Mouse (Mus musculus): ENCODE measurements around the gene Rgs6. TPM values are rescaled to one million over a fixed set of nuclear protein-coding genes. Genes with fewer than 3 reads are reported as not detected.
A peak's percentile ranks its signal among the peaks of the same experiment; 100 is the strongest.

The Rgs6 gene
- not detected in 2 replicates for total RNA-seq (2015)
- total RNA-seq (2017) = not detected in 2 replicates

DNA sequence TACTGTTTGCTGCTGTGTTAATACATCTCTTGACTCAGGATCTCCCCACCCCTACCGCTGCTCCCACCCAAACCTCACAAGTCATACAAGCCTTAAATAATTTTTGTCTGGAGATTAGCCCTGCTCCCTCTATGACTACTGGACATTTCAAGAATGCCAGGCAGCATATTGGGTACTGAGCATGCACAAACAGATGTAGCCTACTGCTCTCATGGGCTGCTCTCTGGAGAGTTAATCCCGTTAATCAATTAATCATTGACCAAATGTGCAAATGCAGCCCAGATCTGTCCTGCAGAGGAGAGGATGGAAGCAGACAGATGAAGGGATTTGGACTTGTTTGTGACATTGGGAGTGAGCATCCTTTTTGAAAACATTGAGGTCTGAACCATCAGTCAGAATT lies at the start of gene Rgs6:
Gene Rgs6, plus strand, starts transcription at position 276 of the 400 bp plus-strand sequence.
- no peak for ATAC-seq (replicated peaks; ENCODE audit: poor library complexity)

DNA sequence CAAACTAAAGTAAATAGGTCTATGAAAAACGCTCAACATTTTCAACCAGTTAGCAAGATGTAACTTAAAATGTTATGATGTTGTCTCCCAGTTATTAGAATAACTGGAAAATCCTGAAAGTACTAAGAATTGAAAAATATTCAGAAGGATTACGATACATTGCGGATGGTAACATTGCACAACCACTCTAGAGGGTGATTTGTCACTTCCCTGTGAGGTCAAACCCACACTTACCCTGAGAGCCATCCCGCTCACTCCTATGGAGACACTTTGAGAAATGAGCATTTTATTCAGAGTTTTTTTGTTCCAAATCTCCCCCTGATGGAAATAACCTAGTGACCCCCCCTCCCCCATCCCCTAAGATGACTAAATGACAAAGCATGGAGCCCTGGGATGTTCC lies 41.0 kb upstream of the Rgs6 start:
- peak; percentile 57; the same call in 1 of the 2 replicates for ATAC-seq (replicated peaks; ENCODE audit: poor library complexity)

DNA sequence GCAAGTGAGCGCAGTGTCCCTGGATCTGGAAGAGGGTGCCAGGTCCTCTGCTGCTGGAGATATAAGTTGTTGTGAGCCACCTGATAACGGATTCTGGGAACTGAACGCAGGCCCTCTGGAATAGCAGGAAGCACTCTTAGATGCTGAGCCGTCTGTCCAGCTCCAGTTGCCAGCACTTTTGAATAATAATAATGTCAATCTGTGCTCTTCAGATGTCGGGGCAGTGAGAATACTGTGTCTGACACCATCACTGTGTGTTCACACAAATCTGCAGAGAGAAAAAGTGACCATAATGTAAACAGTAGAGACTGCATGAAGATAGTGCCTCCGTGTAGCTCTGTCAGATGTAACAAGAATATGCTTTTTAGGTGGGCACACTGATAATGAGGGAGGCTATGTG lies 38.9 kb upstream of the Rgs6 start:
- ATAC-seq (replicated peaks; ENCODE audit: poor library complexity) = no peak

DNA sequence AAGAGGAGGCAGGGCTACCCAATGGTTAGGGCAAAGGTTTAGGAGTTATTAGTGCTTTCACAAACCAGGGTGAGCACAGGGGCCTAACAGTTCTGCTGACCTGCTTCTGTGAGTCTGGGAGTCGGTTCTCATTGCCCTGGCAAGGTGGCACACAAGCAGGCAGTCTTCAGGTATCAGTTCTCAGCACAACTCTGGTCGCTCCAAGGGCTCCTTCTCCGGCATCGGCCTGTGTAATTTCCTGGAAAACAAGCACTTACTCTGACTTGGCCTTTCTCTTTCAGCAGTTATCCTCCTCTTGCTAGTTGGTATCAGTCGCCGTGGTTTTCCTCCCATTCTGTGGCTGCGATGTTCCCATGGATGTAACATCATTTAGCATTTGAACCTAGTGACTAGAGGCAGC lies 38.0 kb upstream of the Rgs6 start:
- no peak for ATAC-seq (replicated peaks; ENCODE audit: poor library complexity)

DNA sequence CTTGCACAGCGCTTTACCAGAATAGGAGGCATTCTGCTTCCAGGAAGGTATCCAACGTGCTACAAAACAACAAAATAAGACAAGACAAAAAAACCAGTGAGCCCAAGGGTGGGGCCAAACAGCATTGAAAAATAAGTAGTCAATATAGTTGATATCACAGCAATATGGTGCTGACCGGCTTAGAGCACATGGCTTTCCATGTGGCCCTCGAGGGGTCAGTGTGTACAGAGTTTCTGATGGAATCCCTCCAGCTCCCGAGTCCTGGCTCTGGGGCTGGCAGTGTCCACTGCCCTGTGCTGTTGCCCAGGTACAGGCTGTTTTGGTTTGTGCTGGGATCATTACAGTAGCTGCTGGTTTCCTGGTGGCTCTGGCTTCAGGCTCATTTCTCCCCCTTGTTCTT lies 35.7 kb upstream of the Rgs6 start:
- no peak for ATAC-seq (replicated peaks; ENCODE audit: poor library complexity)

DNA sequence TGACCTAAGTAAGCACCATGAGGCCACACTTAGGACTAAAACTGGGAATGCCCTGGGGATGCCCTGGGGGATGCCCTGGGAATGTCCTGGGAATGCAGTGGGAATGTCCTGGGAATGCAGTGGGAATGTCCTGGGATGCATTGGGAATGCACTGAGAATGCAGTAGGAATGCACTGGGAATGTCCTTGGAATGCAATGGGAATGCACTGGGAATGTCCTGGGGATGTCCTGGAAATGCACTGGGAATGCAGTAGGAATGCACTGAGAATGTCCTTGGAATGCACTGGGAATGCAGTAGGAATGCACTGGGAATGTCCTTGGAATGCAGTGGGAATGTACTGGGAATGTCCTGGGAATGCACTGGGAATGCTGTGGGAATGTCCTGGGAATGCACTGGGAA lies 25.2 kb upstream of the Rgs6 start:
- ATAC-seq (replicated peaks; ENCODE audit: poor library complexity) = no peak

DNA sequence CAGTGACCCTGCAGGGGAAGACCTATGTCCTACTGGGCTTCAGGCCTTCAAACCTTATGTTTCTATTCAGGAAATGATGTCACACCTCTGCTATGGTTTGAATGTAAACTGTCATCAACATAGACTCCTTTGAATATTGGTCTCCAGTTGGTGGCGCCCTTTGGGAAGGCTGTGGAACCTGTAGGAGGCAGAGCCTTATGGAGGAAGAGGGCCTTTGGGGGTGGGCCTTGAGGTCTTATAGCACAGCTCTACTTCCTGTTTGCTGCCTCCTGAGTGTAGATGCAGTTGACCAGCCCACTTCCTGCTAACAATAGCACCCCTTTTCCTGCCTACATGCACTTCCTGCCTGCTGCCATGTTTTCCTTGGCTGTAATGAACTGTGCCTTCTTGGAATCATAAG lies 19.7 kb upstream of the Rgs6 start:
- peak; percentile 29; the same call in 1 of the 2 replicates for ATAC-seq (replicated peaks; ENCODE audit: poor library complexity)

DNA sequence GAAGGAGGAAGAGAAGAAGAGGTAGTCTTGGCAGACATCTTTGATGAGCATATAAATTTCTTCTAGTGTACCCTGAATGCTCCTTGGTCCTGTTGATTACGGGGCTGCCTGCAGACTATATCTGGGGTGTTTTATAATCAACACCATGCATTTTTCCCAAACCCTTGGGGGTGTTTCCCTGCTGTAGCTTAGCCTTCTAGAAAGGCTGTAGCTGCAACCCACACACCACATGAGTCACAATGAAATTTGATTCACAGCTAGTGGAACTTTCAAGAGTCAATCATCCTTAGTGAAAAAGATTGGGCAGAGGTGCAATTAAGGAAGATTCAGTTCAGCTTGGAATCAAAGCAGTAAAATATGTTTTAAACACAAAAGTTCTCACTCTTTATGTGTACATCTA lies 15.4 kb upstream of the Rgs6 start:
- no peak for ATAC-seq (replicated peaks; ENCODE audit: poor library complexity)

DNA sequence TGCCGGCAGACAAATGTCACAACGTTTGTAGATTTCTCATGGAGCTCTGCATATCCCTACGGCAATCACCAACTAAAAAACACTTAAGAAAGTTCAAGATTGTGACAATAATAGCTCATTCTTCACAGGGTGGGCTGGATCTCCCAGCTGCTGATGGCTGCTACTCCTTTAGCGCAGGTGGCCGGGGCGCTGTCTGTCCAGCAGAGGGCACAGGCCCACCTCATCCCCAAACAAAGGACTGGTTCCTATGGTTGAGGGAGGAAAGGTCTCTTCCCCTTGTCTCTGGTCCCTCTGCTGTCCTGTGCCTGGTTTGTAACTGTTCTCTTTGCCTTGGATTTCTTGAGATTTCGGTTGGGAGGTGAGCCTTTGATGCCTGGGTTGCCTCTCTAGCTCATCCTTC lies 1.5 kb upstream of the Rgs6 start:
- no peak for ATAC-seq (replicated peaks; ENCODE audit: poor library complexity)

DNA sequence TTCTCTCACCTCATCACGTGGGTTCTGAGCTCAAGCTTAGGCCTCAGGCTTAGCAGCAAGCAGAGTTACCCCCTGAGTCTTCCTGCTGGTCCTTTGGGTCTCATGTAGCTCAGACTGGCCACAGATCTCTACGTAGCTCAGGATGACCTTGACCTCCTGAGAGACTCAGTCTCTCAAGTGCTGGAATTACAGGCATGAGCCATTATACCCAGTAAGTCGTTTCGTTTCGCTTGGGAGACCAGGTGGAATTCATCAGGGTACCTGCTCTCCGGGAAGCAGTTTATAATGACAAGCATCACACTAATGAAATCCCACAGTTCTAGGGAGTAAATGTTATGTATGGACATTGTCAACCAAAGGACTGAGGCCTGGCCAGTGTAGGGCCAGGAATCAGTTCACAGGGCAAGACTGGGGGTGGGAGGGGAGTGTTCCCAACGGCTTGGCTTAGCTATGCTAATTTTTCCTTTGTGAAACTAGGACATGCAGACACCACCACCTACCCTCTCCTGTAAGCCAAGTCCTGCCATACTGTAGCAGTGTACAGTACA lies 670 bp upstream of the Rgs6 start:
- no peak for ATAC-seq (replicated peaks; ENCODE audit: poor library complexity)

DNA sequence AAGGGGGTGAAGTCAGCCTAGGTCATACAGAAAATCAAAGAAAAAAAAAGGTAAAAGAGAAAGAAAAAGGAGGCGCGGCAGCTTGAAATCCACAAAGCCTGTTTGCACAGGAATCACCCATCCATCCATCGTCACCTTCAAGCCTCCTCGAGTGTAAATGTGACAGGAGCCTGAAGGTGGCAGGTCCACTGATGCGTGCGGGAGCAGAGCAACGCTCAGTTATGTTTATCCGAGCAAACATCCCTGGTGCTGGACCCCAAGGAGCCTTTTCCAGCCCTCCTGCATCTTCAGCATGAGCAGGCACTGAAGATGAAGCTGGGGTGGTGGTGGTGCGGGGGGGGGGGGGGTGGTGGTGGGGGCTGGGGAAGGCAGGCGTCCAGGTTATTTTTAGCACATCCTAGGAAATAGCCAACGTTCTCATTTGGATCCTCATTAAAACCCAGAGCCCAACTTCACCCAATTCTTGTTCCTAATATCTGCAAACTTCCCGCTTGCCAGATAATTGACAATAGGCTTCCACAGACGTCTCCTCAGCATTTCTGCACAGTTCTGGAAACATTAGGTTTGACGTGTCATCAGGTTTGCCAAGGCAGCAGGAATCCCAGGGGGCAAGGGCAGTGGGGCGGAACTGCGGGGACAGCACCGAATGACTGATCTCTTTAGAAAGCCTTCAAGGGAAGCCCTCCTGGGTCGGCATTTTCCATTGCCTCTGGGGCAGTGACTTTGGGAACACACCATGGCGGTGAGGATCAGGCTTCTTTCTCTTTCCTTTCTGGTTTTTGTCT lies 946 bp downstream of the Rgs6 start:
- ATAC-seq (replicated peaks; ENCODE audit: poor library complexity) = no peak

DNA sequence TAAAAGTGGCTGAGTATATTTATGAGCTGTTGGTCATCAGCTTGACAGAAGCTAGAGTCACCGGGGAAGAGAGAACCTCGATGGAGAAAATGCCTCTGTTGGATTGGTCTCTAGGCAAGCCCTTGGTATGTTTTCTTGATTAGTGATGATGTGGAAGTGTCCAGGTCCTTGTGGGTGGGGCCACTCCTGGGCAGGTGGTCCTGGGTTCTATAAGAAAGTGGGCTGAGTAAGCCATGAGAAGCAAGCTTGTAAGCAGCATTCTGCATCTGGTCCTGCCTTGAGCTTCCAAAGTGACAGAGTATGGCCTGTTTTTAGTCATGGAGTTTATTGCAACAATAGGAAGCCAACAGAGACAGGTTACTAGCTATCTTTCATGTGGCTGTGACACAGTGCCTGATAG lies 10.9 kb downstream of the Rgs6 start:
- no peak for ATAC-seq (replicated peaks; ENCODE audit: poor library complexity)

DNA sequence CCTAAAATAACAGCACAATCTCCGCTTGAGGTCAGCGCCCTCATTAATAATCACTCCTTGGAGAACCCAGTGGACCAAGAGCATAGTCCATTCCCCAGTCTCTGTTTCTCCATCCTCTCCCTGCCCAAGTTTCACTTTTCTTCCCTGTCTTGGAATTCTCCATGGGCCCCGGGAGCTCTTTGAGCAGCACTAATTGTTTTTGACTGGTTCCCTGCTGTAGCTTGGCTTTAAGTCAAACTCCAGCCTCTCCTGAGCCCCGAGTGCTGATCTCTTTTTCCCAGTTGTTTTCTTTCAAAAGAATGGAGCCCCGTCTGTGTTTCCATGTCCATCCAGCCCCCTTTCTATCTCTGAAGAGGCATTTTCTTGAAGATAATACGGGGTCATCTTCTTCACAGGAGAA lies 12.3 kb downstream of the Rgs6 start:
- no peak for ATAC-seq (replicated peaks; ENCODE audit: poor library complexity)

DNA sequence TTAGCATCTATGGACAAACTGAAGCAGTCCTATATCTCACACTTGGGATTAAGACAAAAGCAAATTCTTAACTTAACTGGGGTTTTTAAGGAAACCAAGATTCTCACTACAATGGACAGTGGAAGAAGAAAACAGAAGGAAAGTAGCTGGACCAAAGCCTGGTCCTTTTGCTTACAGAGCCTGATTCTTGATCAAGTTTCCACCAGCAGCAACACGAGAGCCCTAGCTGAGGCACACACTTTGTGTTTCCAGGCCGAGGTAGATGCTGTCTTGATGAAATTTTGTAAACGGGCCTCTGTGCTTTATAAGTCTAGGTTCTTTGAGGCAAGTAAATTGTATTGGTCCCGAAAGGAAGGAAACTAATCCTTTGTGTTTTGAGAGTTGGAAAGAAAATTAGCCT lies 14.7 kb downstream of the Rgs6 start:
- no peak for ATAC-seq (replicated peaks; ENCODE audit: poor library complexity)

DNA sequence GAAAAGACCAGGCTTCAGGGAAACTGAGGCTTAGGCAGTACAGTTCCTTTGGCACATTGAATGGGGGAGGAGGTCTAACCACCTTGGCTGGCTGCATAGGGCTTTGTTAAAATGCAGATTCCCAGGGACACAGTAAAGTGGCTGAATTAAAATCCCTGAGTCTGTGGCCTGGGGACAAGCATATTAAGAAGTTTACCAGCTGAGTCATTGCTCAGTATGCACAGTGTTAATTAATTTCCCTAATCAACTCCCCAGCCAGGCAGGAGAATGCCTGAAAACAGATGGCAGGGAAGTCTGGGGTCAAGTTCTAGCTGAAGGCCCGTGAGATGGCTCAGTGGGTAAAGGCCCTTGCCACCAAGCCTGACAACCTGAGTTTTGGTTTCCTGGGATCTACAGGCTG lies 15.2 kb downstream of the Rgs6 start:
- no peak for ATAC-seq (replicated peaks; ENCODE audit: poor library complexity)

DNA sequence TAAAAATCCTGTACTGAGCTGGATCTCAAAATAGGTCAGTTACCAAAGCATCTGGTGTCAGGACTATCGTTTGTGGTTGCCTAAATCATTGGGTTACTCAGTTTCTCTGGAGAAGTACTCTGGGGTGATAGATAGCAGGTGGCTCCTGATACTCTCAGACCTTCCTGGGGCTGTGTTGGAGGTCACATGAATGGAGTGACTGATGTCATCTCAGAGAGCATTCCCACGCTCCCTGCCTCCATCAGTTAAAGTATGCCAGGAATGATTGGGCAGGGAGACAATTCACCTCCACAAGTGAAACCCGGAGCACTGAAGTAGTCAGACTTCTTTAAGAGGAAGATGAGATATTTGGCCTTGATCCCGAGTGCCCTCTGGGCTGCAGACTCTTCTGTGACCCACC lies 15.9 kb downstream of the Rgs6 start:
- ATAC-seq (replicated peaks; ENCODE audit: poor library complexity) = no peak

DNA sequence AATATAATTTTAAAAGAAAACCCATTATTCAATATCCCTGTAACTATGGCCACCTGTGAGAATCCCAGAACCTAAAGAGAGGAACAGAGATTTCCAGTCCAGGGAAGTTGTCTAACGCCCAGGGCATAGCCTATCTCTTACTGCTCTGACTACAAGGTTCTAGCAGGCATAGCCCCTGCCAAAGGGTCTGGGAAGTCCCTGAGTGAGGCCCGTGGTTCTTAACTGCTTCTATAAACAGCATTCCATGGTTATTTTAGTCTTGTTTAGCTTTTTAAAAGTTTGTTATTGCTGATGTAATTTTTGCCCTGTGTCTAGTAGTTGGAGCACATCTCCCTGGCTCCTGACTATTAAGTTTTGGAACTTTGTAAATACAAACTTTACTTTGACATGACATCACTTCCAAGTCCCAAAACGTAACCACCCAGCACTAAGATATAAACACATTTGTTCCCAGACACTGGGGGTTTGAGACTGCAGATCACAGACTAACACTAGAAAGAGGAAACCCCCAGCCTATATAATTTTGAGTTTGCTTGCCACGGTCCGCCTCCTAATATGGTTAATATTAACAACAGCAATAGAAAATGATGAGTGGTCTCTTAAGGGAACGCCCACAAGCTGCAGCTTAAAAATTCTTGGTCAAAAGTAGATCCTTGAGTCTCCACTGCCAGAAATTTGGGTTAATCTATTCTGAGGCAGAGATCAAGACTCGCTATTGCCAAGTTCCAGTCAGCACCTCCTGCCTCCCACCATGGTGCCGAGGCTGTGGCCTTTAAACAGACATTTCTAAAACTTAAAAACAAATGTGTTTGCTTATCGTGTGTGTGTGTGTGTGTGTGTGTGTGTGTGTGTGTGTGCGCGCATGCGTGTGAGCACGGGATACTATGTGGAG lies 24.9 kb downstream of the Rgs6 start:
- no peak for ATAC-seq (replicated peaks; ENCODE audit: poor library complexity)

DNA sequence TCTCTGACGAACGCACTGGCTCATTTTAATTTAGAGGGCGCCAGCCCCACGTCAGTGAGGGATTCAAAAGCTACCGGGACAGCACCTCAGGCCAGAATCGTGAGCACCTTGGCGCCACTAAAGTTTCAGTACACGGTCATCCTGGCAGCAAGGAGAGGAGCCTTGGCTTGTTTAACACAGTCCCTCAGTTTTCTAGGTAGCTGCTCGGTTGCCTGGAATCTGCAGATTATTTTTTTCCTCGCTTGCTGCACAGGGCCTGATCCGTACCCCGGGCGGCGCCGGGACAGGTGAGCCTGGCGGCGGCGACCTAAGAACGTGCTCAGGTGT lies 28.4 kb downstream of the Rgs6 start:
- ATAC-seq (replicated peaks; ENCODE audit: poor library complexity) = no peak

DNA sequence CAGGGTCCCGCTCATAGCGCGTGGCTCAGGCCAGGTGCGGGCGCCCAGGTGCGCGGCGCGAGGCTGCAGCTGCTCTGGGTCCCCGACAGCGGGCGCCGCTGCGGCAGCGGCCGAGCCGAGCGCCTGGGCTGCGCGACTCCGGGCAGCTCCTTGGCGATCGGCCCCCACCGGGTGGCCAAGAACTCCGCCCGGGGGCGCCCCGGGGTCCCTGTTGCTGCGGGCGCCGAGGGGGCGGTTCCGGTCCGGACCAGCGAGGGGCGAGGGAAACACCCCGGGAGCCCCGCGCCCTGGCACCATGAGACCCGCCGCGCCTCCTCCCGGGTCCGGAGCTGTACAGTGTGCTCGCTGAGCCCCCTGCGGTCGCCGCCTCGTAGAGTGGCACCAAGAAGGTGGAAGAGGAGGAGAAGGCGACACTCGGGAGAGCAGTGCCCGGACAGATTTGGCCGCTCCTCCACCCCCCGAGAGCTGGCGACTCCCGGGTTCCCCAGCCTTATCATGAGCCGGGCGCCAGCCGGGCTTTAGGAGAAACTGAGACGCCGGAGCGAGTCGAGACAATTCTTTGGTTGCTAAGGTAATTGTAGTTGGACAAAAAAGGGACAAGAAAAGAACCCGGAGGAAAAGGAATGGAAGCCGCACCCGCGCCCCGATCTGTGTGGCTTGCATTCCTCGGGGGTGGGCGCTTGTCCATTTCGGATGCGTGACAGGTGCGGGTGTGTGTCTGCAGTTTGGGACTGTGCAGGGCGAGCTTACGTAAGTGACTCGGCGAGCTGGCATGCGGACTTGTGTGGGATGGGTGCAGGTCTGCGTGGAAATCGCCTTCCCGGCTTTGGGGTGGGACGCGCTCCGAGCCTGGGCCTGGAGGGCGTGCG lies 29.0 kb downstream of the Rgs6 start:
- no peak for ATAC-seq (replicated peaks; ENCODE audit: poor library complexity)

DNA sequence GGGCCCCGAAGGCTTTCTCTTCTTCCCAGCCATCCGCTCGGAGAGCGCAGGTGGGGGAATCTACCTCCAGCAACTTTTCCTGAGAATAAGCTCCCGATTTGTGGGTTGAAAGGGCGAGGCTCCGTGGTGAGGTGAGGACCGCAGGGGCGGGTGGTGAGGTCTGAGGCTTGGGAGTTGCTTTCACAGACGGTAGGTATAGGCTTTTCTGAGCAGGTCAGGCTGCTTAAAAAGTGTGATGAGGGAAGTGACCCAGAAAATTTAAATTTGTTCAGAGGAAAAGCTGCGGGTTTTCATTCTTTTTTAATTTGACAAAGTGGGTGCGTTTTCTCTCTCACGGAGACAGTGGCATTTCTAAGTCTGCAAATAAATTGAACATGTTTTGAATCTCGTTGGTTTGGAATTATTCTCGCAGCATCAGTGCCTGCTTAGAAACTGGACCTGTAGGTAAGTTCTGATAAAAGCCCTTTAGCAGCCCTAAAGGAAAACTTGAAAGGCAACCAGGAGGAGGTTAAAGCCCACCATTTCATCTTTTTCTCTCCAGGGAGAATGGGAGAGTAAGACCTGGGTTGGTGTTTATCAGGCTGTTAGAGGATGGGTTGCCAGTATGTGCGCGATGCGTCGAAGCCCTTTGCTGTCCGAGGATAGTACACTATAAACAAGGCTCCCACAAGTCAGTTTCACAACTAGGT lies 29.7 kb downstream of the Rgs6 start:
- ATAC-seq (replicated peaks; ENCODE audit: poor library complexity) = no peak

Measured in megakaryocyte progenitor cell, adult 5-6 weeks (primary cell).